Mouse (Mus musculus) heart, postnatal 14 days (tissue): ENCODE measurements at regions not wholly inside any gene's neighbourhood (a gene's known extent, or its start where the extent isn't known, plus 50 kb on each side); places are given as distances from the start of the nearest gene placed in this dataset.
"Not testable (repeated sequence)": the region's sequence is repeated elsewhere in the genome, so short reads cannot be mapped to it uniquely, and the experiment has no call there.

Experiments used
- DNase-seq, 2 experiments: peaks; one replicate each; pipeline ENCODE4 v3.0.0; 2021 to 2022
- intact Hi-C: fragments of 180-260 bp; cut with DNase I; formaldehyde crosslinking; loops from one replicate; pipeline ENCODE4 v1.15.1; 2025

GRCm38 (mm10) chr14:102248023-102248422 lies 518.3 kb downstream of the Lmo7 start:
- no peak for DNase-seq
- intact Hi-C loops: no loop called here

GRCm38 (mm10) chr14:102243806-102244536 lies 514.2 kb downstream of the Lmo7 start:
- intact Hi-C loops: no loop called here
- no peak for DNase-seq

- DNase-seq: no peak
- intact Hi-C loops: no loop called here
Observed at GRCm38 (mm10) chr14:102216581-102217368, 487.0 kb downstream of the Lmo7 start.

DNA sequence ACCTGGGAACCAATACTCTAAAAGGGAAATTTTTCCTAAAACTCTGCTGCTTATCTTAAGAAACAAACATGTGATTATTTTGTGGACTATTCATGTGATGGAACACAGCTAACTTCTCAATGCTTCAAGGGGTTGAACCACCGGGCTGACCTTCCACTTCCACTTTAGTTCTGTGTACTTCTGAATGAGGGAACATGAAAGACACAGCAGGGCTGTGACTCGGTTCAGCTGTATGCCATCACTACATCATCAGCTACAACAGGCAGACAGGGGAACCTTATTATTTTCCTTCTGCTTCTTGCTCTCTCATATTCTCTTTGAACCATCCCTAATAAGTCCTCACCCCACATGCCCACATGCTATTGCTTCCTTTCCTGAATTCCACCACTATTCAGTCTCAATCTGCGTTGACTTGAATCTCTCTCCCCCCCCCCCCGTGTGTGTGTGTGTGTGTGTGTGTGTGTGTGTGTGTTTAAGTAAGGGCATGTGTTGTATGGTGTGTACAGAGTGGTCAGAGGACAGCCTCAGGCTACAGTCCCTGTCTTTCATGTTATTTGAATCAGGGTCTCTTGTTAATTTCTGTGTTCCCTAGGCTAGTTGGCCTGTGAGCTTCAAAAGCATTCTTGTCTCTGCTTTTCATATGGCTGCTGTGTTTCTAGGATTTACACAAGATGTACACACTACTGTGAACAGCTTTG lies 485.7 kb downstream of the Lmo7 start:
- DNase-seq: no peak
- intact Hi-C loops: no loop called here

- intact Hi-C loops: no loop called here
- DNase-seq: no peak
Observed at GRCm38 (mm10) chr14:102212079-102212478, 482.3 kb downstream of the Lmo7 start.

- intact Hi-C loops: no loop called here
- no peak for DNase-seq
Observed at GRCm38 (mm10) chr14:102204881-102205671, 475.3 kb downstream of the Lmo7 start.

DNA sequence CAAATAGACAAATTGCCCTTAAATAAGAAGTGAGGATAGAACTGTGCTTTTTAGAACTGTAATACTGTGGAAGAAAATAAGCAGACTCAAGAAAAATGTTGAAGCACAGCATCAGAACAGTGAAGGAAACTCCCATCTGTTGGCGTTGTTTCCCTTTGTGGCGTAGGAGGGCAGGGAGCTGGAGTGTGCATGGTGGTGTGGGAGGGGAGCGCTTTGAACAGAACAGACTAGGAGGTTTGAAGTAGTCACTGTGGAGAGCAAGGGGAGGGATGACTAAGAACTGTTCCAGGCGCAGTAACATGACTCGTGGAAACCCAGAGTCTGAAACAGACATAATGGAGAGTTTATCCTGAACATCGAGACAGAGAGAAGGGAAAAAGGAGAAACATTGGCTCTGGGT lies 469.7 kb downstream of the Lmo7 start:
- DNase-seq: no peak
- intact Hi-C loops: no loop called here

DNA sequence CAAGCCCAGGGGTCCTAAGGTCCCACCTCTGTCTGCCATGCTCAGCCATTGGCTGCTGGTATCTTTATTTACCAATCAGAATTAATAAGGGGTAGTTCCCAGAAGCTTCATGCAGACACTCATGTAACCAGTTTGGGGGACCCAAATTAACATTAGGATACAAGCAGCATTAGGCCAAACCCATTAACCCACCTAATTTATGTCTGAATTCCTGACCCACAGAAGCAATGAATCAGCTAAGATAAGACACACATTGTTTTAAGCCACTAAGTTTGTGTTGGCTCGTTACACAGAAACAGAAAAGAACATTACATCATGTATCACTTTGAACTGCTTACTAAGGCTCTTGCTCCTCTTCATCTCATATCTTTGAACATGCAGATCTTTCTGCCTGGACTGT lies 461.0 kb downstream of the Lmo7 start:
- no peak for DNase-seq
- intact Hi-C loops: no loop called here

GRCm38 (mm10) chr14:102181269-102181668 lies 451.5 kb downstream of the Lmo7 start:
- intact Hi-C loops: loop anchor here (10.0 kb wide), 1 partner anchor 804 kb away; the partner anchor contains the start of gene Kctd12
- no peak for DNase-seq

DNA sequence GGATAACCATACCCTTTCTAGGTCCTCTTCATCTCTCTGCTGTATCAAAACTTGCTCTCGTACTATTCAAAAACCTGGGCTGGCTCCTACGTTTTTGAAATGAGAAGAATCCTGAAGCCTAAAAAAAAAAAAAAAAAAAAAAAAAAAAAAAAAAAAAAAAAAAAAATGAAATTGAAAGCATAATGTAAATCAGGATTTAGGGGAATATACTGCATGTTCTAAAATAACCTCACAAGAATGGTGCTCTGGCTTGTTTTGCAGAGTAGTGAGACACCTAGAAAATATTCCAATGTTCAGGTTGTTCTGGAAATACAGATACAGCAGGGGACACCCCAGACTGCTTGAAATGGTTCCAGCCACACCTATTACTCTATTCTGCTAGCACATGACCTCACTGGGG lies 442.0 kb downstream of the Lmo7 start:
- no peak for DNase-seq
- intact Hi-C loops: no loop called here

GRCm38 (mm10) chr14:102161291-102162284 lies 431.8 kb downstream of the Lmo7 start:
- intact Hi-C loops: no loop called here
- DNase-seq: no peak

GRCm38 (mm10) chr14:102150410-102150809 lies 420.7 kb downstream of the Lmo7 start:
- intact Hi-C loops, DNase-seq: not testable (repeated sequence)

DNA sequence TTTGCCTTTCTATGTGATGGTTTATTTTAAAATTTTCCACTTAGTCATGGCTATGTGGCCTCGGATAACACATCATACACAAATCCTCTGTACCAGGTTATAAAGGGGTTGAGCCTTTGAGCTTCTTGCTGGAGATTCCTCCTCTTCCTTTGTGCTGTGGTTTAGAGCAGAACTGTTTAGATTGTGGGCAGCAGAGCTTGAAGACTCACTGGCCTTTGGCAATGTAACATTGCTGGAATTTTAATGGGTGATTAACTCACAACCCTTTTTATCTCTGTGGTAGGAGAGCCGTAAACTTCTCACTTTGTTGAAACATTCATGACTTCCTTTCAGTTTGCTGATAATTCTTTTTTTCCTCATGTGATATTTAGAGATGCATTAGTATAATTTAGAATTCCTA lies 413.0 kb downstream of the Lmo7 start:
- no peak for DNase-seq
- intact Hi-C loops: no loop called here

DNA sequence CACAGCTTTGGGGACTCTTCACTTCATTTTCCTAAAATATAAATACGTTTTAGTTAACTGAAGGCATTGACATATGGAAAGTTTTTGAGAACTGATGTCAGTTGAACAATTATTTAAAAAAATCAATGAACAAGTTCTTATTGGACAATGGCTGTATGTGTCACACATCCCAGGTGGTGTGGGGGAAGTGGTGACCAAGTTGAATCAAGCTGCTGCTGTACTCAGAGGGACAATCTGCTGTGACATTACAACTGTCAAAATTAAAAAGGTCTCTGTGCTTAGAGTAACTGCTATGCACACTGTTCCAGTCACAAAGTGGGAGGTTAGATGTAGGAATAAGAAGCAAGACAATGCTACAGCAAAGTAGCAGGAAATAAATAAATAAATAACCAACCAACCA lies 409.2 kb downstream of the Lmo7 start:
- intact Hi-C loops: no loop called here

GRCm38 (mm10) chr14:102118166-102118565 lies 388.4 kb downstream of the Lmo7 start:
- intact Hi-C loops: no loop called here

More for the DNA sequence above, 409.2 kb downstream of the Lmo7 start:
- DNase-seq: no peak

GRCm38 (mm10) chr14:102106165-102106564 lies 376.4 kb downstream of the Lmo7 start:
- intact Hi-C loops: no loop called here
- no peak for DNase-seq

More at GRCm38 (mm10) chr14:102118166-102118565, 388.4 kb downstream of the Lmo7 start:
- DNase-seq: no peak

- no peak for DNase-seq
- intact Hi-C loops: no loop called here
Observed at GRCm38 (mm10) chr14:102094105-102094504, 364.3 kb downstream of the Lmo7 start.

- intact Hi-C loops: no loop called here
- no peak for DNase-seq
Observed at GRCm38 (mm10) chr14:102092557-102092956, 362.8 kb downstream of the Lmo7 start.

GRCm38 (mm10) chr14:102048932-102049331 lies 319.2 kb downstream of the Lmo7 start:
- intact Hi-C loops: no loop called here
- no peak for DNase-seq
